Mouse (Mus musculus) layer of hippocampus, adult 2 months (tissue): ENCODE measurements at regions not wholly inside any gene's neighbourhood (a gene's known extent, or its start where the extent isn't known, plus 50 kb on each side); places are given as distances from the start of the nearest gene placed in this dataset.

Experiments
- DNase-seq, 2 experiments: peaks; one replicate each; pipeline ENCODE4 v3.0.0; 2022; ENCODE audit warnings: low spot score in 2 of 2
- H3K27ac ChIP-seq: fragments of 200-600 bp; 2 replicates; pipeline ENCODE4 v1.8.1; 2022
- H3K4me3 ChIP-seq: fragments of 200-600 bp; 2 replicates; pipeline ENCODE4 v1.8.1; 2022; ENCODE audit warnings: mild to moderate bottlenecking
- CTCF ChIP-seq: fragments of 200-600 bp; conservative IDR thresholded peaks from 2 replicates; pipeline ENCODE4 v1.8.1; 2022; ENCODE audit warnings: antibody characterized with exemption, mild to moderate bottlenecking, moderate library complexity

DNA sequence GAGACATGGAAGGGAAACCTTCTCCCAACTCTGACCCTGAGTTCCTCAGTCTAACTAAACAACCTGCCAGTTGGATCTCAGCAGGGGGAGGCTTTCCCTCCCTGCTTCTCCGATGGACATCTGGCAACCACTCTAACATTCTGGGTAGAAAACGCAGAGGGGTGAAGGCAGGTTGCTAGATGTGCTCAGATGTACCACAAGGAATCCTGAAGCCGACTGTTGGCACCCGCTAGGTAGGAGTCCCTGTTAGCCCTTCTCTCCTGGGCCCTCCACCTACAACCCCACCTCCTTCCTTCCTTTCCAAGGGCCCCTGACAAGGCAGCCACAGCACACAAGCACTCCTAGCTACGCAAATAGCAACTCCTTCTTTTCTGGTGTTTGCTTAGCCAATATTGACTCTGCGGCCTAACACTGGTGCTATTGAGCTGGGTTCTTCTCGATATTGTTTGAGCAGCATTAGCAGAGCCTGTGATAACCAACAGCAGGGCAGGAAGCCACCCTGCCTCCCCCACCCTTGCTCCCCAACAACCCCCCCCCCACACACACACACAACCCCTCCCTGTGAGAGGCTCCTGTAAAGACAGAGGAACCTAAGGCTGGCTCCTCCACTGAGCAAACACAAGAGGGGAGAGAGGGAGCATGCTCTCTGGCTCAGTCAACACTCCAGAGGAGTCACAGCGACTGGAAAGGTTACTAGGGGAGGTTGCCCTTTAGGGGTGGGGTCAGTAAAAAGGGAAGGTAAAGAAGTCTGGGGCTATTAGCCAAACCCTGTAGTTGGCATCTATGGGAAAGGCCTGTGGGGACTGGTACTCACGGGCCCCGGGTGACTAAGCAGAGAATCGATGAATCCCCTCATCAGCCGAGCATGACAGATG is 105.8 kb downstream of the Rplp1 start:
- DNase-seq: no peak
- Histone ChIP-seq H3K4me3 (no peak overlapping the region), H3K27ac (no peak overlapping the region)
- TF ChIP-seq CTCF: no peak

DNA sequence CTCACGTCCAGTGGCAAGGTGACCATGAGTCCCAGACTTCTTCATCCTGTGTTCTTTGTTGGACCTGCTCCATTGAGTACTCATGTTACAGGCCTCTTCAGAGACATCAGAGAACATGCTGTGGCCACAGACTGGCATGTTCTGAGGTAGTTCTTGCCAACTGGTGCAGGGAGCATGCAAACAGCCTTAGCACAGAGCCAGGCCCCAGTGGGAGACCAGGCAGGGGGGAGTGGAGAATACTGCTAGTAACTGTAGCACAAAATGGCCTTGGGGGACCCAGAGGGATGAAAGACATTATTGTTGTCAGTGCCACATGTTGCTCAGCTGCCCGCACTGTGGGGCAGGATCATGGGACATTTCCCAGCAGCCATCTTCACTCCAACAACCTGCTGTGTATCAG is 108.4 kb downstream of the Rplp1 start:
- DNase-seq: no peak
- no peak for TF ChIP-seq CTCF
- Histone ChIP-seq H3K27ac (no peak overlapping the region), H3K4me3 (no peak overlapping the region)

DNA sequence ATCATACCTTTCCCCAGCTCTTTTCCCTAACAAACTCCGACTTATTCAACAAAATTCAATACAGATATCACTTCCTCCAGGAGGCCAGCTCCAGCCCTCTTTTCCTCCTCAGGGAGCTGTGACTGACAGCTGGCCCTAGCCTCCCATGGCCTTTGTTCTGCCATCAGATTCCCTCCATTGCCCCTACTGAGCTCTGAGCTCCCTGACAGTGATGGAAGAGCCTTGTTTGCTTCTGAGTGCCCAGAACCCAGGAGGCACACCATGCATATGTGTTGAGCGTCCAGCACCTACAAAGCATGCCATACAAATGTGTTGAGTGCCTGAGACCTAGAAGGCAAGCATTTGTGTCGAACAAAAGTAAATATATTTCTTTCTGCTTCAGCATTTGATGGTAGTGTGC is 110.8 kb downstream of the Rplp1 start:
- no peak for TF ChIP-seq CTCF
- H3K4me3 ChIP-seq: no peak overlapping the region
- DNase-seq: no peak
- H3K27ac ChIP-seq: no peak overlapping the region

DNA sequence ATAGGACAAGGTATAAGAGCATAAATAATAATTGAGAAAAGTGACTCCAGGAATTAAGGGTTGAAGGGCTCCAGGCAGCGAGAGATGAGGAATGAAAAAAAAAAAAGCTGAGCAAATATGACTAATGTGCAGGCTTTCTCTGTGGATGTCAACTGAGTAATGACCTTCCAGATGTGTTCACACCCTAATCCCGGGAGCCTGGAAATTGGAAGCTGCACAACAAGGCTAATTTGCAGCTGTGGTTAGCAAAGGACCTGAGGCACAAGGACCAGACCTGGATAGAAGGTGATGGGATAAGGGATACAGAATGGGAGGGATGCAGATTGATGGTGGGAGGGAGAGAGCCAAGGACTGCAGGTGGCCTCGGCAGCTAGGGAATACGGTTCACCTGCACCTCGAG is 111.6 kb downstream of the Rplp1 start:
- no peak overlapping the region for H3K27ac ChIP-seq
- no peak for DNase-seq
- no peak overlapping the region for H3K4me3 ChIP-seq
- no peak for TF ChIP-seq CTCF

DNA sequence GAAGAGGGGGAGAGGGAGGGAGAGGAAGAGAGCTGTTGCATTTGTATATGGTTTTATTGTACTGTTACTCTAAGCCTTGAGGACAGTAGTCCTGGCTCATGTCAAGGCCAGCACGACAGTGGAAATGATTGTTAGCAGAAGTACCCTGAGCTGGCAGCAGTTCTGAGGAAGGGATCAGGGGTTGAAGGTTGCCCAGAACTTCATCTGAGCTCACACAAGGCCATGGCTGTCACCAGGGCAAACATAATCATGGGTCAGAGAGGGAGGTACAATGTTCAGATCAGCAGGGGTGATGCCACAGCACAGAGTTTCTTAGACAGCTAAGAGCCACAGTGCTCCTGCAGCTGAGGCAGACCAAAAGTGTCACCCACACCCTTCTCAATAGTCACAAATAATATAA is 114.8 kb downstream of the Rplp1 start:
- TF ChIP-seq CTCF: no peak
- DNase-seq: no peak
- Histone ChIP-seq H3K4me3 (no peak overlapping the region), H3K27ac (no peak overlapping the region)

DNA sequence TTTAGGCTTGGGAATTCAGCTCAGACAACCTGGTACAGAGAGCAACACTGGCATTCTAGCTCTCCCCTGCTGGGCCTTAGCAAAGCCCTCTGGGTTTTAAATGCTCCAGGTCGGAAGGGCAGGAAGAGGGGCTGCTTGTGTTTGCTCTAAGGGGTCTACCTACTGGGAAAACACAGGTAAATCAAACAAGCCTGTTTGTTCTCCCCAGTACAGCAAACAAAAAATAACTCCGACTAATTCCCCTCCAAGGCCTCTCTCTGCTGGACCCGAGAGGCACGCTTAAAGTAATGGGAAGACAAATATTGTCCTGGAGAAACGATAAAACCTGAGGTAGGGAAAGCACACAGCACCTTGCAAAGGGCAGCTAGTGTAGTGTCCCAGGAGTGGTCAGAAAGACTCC is 118.4 kb downstream of the Rplp1 start:
- no peak overlapping the region for H3K4me3 ChIP-seq
- no peak overlapping the region for H3K27ac ChIP-seq
- no peak for TF ChIP-seq CTCF
- DNase-seq: no peak

DNA sequence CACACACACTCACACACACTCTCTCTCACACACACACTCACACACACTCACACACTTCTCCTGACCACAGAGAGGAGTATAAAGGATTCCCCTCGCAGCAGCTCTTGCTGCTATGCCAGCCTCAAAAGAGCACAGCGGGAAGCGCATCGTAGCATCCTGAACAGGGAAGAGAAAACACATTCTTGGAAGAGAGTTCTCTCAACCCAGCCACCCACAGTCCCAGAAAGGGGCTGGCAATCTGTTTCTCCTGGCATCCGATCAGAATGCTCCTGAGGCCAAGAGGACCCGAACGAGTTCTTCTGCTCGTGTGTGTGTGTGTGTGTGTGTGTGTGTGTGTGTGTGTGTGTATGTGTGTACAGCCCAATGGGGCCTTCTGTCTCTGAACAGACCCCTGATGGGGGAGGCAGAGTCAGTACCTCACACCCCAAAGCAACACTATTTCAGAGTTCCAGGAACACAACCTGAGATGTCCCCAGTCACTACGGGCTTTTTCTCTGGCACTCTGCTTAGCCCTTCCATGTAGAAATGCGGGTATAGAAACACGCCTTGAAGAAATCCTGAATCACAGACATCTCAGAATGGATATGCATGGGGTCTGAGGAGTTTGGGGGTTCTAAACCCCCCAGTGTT is 122.8 kb downstream of the Rplp1 start:
- H3K4me3 ChIP-seq: no peak overlapping the region
- no peak overlapping the region for H3K27ac ChIP-seq
- no peak for TF ChIP-seq CTCF
- peak; percentile 57 to 63 for DNase-seq

DNA sequence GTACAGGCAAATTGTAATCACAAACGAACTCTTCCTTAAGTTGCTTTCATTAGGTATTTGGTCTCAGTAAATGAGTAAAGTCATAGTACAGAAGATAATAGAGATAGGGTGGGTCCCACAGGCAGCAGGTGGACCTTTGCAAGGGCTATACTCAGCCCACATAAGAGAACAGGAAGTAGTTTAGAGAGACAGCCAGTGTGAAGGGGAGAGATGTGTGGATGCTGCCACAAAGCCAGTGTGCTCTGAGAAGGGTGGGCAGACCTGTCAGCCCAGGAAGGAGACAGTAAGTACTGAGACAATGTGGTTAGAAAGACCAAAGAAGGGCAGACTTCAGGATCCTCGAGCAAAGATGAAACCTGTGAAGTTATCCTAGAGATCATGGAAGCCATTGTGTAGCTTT is 123.5 kb downstream of the Rplp1 start:
- DNase-seq: no peak
- no peak for TF ChIP-seq CTCF
- Histone ChIP-seq H3K4me3 (no peak overlapping the region), H3K27ac (no peak overlapping the region)

DNA sequence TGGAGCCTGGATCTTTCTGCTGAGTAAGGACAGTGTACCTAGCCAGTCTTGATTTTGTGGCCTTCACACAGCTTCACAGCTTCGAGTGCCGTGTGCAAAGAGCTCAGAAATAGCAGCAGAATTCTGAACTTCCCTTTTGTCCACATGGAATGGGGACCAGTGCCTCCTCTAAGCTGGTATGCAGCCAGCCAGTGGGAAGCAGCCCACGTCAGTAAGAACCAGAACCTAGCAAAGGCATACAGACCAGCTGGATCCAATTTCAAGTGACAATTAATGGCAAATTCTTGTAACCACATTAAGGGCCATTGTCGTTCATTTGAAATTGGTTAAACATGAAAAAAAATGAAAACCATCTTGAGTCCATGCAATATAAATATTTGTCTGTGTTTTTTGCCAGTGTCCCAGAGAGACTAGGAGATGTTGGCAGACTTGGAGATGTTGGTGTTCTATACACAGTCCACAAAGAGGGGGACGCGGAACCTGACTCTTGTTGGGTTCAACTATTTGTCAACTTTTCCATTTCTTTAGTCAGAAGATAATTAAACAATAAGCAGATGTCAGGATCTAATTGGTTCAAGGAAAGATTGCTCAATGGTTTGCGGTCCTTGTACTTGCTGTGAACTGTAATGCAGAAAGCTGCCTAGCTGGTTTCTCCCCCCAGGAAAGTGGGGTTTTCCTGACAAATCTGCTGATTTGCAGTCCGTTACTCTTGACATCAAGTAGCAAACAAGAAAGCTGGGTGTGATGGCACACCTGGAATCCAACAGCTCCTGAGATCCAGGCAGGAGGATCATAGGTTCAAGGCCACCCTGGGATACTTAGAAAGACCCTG is 125.1 kb downstream of the Rplp1 start:
- H3K27ac ChIP-seq: no peak overlapping the region
- TF ChIP-seq CTCF: no peak
- peak in 1 of 2 experiments; percentile 5 for DNase-seq
- H3K4me3 ChIP-seq: no peak overlapping the region

DNA sequence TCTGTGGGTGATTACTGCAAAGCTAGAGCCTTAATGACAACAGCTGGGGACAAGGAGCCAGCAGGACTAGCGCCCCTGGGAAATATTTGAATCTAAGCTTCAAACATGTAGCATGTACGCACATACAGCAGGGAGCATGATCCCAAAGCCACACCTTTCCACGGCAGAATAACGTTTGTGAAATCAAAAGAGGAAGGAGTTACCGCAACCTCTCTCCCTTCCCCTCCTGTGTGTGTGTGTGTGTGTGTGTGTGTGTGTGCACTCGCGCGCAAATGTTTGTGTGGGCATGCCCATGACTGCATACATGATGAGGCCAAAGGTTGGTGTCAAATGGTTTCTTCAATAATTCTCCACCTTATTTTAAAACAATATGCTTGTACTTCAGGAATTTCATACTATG is 132.9 kb downstream of the Rplp1 start:
- no peak for TF ChIP-seq CTCF
- DNase-seq: no peak

DNA sequence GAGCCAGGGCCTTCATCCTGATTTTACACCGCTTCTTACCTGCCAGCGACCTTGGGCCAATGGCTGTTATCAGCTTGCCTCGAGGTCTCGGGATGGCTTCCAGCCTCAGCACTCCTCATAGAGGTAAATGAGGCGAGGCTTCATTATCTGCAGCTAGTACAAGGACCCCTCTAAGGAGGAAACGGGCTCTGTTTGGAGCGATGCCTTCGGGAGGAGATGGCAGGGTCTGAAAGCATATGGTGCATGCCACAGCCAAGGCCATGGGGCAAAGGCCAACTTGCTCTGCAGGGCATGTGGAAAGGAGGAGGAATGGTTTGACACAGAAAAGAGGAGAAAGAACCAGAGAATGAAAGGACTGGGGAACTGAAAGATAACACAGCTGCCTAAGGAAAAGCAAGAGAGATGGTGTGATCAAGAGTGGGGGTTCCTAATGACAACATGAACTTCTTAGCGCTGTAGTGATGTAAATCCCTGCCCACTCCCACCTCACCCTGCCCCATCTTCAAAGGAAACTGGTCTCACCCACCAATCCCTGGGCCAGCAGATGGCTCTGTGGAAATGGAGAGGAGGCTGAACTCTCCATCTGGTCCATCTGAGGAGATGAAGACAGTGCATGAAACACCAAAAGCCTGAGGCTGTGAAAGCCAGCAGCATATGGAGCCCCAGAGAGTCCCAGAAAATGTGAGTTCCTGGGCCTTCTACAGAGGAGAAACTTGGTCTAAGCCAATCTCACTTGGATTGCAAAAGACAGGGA is 134.0 kb downstream of the Rplp1 start:
- no peak for TF ChIP-seq CTCF
- Histone ChIP-seq H3K27ac (no peak overlapping the region), H3K4me3 (no peak overlapping the region)
- peak; percentile 52 to 57 for DNase-seq

More for the DNA sequence above, 132.9 kb downstream of the Rplp1 start:
- no peak overlapping the region for H3K4me3 ChIP-seq
- H3K27ac ChIP-seq: no peak overlapping the region

DNA sequence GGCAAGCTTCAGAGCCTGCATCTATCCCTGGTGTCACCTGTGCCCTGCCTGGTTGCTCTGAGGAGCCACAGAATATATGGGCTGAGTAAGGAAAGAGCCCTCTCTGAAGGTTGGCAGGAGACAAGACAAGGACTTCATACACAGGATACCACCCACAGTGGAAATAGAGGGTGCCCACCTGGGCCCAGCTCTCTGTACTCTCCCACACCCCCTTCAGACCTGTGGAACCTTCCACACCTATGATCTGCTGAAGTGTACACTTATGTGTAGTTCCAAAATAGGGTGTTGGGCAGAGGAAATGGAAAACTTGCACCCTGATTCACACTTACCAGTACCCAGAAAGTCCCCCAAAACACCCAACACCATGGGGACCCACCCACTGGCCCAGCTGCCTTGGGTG is 135.2 kb downstream of the Rplp1 start:
- DNase-seq: no peak
- H3K27ac ChIP-seq: no peak overlapping the region
- no peak overlapping the region for H3K4me3 ChIP-seq
- no peak for TF ChIP-seq CTCF
